Mouse (Mus musculus): ENCODE data around the gene Ankrd35.
"Not testable (repeated sequence)": the region's sequence is repeated elsewhere in the genome, so short reads cannot be mapped to it uniquely, and the experiment has no call there.

DNA sequence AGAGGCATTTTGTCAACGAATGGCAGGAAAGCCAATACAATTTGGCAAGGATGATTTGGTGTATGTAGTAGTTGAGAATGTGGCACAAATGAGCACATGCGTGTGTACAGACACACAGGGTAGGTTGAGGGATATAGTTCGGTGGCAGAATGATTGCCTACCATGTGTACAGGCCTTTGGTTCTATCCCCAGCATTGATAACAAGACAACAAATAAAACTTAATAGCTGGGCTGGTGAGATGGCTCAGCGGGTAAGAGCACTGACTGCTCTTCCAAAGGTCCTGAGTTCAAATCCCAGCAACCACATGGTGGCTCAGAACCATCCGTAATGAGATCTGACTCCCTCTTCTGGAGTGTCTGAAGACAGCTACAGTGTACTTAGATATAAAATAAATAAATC lies 16.1 kb downstream of the Ankrd35 start:
- not testable (repeated sequence) for TF ChIP-seq POLR2A (IDR thresholded peaks at IDR 0.05; ENCODE audit: low read depth, low read length); CTCF (IDR thresholded peaks at IDR 0.05; ENCODE audit: extremely low read depth, insufficient read depth, insufficient read length, insufficient replicate concordance)

Measured in spleen, adult 2 months (tissue).